Mouse (Mus musculus) adrenal gland (tissue): ENCODE results near the gene Pet117.
"Not testable (repeated sequence)": the region's sequence is repeated elsewhere in the genome, so short reads cannot be mapped to it uniquely, and the experiment has no call there.

ENCODE experiments used
- intact Hi-C: fragments of 180-260 bp; cut with DNase I; formaldehyde crosslinking; loops from one replicate; pipeline ENCODE4 v1.15.1; 2025
- long read RNA-seq, 2 experiments: library from polyadenylated mRNA; unstranded; transcript quantifications; one replicate each; pipeline ENCODE4 v2.0.0; 2020; ENCODE audit warnings: borderline replicate concordance in 1 of 2; ENCODE audit not compliant: insufficient replicate concordance in 1 of 2

The Pet117 gene
- long read RNA-seq, experiment 1, partial matches to known transcripts, result 0 of 1 reads
- long read RNA-seq, experiment 1, other reads (novel, unspliced or antisense), result 0 of 1 reads
- long read RNA-seq, experiment 2, result 0 reads

DNA sequence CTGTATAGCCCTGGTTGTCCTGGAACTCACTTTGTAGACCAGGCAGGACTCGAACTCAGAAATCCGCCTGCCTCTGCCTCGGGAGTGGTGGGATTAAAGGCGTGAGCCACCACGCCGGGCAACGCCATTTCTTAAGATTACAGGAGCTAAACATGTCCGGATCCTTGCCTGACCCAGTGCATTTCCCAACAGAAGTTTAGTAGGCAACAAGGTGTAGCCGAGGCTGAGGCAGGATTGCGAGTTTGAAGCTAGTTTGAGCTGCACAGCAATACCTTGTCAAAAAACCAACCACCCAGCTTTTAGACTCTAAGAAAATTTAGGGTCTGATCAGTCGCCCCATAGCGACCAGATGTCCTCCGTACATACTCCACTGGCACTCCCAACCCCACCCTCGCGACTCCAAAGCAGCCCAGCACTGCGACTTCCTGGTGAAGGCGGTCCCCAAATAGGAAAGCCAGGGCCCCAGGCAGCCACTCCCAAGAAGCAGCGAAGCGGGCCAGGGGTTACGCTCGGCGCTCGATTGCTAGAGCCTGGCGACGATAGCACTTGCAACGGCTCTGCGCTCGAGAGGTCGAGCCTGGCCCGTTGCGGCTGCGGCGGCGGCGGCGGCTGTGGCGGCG is at the start of gene Pet117, which contains the start of gene Kat14:
Gene Pet117, plus strand, starts transcription at position 597 of the 620 bp plus-strand sequence.
Gene Kat14, plus strand, starts transcription at position 584 of the 620 bp plus-strand sequence.
- intact Hi-C loops, result no loop called here

DNA sequence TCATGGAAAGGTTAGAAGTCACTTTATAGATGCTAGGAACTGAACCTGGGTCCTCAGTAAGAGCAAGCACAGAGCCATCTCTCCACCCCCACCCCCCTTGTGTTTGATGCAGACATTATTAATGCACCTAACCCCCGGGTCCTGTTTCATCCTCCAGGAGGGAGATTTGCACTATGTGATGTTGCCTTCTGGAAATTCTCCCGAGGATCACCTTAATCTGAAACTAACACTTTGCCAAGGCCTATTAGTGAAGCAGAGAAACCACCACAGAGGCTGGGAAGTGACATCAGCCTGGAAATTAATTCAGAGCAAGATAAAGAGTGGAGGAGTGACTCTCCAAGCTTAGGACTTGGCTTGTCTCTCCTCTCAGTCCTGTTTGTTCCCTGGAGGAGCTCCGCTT is 44.6 kb upstream of the Pet117 start:
- intact Hi-C loops, result no loop called here

DNA sequence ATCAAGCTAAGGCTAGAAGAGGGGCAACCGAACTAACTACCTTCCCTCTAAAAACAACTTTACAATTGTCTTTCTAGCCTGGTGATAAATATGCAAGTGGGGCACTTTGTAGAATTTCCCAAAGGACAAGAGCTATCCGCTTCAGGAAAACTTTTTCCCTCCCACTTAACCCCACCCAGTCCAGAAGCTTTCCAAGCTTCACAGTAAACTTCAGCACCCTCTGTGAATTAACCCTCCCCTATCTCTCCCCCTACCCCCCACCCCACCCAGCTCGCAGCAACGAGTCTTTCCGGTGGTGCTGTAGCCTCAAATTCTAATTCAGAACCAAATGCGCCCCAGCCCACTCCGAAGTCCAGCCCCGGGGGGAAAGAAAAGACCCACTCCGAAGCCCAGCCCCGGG is 39.3 kb upstream of the Pet117 start:
- intact Hi-C loops, result no loop called here

DNA sequence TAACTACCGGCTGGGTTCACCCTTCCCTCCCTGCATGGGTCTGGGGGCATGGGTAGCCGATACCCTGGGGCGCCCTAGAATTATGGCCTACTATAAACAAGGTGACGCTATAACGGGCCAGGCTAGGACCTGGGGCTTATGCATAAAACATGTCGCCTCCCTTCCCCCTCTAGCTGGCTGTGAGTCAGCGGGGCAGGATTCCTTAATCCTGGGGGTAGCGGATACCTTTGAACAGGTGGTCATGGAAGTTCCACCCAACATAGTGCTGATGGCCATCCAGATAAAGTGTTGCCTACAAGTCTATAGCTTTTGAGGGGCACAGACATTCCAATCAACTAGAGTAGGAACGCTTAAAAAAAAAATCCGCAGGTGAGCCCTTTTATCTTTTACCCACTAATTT is 38.9 kb upstream of the Pet117 start:
- intact Hi-C loops, result no loop called here

DNA sequence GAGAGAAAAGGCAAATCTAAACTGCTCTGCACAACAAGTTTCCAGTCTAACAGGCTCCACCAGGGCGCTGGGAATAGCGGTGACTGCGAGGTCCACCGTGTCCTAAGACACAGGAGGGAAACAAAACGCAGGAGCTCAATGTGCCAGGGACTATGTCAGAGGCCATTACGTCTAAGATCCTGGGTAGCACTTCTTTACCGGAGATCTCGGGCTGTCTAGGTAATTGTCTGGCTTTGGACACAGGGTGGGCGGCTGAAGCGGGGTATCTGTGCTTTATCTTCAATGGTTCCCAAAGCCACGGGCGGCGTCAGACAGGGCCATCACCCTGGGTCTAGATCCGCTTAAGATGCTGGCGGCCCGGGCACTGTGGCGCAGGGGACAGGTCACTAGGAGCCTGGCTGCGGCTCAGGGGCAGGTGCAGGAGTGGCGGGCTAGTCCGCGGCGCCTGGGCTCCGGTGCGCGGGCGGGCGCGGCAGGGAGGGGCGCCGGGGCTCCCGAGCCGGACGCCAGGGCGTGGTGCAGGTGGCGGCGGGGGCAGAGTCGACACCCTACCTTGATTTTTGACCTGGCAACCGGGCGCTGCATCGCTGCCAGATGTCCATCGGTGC is 38.3 kb upstream of the Pet117 start:
- intact Hi-C loops, result no loop called here

DNA sequence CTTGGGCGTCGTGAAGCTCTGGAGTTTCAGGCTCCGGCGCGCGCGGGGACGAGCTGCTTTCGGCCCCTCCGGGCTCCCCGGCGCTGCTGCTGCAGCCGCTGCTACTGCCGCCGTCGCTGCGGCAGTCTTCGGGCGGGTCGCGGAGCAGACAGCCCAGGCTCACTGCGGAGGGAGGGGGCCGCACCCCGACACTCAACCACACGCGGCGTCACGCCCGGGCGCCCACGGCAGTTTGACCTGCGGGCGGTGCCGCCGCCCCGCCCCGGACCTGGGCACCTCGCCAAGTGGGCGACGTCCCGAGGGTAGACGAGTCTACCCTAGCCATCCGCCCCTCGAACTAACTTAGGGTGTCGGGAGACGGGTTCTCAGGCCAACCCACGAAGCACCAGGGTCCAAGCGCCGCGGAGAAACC is 37.8 kb upstream of the Pet117 start:
- intact Hi-C loops, result no loop called here

DNA sequence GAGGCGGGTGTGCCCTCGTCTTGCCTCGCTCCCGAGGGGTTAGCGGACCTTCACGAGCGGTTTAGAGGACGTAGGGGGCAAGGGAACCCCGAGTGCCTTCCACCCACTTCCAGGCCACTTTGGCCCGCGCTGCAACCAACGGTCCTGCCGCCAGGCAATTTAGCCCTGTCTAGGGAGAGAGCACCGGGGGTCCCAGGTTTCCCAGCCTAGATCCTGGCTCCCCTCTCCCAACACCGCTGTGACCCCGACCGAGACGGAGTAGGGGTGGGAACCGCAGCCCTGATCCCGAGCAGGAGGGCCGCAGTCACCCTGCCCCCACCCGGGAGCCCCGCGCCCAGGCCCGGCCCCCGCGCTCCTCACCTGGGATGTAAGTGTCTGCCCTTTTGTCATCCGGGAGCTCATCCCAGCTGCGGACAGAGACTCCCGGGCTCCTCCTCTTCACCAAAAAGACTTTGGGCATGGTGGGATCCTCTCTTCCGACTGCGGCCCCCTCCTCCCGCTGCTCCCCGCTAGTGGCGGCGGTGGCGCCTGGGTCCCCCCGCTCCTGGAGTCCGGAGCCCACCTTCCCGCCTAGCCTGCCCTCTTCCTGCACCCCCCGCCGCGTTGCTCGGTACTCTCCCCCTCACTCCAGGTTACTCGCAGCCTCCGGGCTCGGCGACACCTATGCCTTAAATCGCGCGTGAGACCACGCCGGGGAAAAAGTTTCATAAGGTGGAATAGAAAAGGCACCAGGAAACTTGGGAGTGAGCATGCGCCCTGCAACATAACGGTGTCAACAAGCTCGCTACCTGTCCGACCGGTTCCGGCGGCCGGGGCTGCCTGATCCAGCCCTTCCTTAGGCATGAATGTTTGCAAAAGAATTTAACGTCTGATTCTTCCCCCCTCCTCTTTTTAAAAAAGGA is 37.1 kb upstream of the Pet117 start, which contains the start of gene Ovol2:
Gene Ovol2, minus strand, starts transcription at position 746 of the 902 bp plus-strand sequence.
- intact Hi-C loops, result no loop called here

DNA sequence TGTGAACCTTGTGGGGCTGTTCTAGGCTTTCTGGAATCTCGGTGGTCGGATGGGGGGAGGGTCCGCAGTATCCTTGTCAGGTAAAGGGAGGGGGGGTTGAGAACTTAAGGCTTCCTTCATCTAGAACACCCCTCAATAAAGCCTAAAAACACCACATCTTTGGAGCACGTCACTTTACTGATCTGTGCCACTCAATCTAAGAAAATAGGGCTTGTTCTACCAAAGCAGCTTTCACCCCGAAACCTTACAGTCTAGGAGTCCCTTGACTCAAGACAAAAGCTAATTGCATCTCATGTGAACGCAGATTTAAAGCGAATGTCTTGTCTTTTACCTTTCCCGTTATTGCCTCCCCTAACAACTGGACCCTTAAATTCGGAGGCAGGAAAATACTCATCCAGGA is 36.3 kb upstream of the Pet117 start:
- intact Hi-C loops, result no loop called here

DNA sequence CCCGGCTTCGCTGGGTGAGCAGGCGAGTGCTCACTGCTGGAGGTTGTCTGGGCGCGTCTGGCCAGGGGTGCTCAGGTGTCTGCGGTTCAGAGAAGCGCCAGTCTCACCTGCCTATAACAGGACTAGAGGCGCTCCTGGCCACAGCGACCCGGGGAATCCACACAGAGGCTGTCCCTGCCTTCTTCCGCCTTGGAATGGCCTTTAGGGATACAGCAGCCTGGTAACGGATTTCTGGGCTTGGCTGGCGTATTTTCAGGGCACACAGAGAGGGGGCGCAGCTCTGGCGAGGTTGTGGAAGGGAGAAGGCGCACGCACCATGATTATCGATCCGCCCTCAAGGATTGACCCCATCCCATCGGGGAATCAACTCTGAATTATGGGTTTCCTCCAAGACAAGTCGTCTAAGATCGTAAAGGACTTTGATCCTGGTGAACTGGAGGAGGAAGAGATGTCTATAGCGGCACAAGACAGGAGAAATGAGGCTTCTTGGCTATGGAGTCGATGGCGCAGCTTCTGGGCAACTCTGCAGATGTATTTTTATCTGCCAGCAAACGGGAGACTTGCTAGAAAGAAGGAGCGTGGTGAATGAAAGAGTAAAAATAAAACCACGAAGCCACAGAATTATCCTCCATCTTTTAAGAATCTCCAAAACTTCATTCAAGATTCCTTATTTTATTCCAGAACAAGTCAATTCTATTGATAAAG is 35.5 kb upstream of the Pet117 start:
- intact Hi-C loops, result no loop called here

DNA sequence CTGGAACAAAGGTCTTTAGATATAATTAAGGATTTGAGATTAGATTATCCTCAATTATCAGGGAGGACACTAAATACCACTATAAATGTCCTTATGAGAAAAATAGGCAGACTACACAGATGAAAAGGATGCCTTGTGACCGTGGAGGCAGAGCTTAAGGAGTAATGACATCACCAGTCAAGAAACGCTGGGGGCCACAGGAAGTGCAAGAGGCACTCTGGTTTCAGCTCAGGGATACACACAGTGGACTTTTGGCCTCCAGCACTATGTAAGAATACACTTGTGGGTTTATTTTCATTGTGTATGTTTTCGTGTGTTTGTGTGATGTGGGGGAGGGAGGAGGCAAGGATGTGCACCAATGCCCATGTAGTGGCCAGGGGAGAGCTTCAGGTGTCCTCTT is 31.6 kb upstream of the Pet117 start:
- intact Hi-C loops, result no loop called here

DNA sequence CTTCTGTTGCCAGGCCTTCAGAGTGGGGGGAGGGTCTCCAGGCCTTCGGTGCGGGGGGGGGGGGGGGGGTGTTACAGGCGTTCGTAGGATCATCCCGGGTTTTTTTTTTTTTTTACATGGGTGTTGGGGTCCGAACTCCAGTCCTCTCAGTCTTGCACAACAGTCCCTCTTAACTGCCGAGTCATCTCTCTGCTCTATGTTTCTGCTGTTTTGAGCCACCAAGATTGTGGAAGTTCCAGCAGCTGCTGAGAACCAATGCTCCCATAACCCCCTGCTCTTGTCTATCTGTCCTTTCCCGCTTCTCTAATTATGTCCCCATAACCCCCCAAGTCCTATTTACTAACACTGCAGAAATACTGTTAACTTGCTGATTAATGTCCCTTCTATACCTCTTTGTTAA is 31.1 kb upstream of the Pet117 start:
- intact Hi-C loops, result no loop called here

DNA sequence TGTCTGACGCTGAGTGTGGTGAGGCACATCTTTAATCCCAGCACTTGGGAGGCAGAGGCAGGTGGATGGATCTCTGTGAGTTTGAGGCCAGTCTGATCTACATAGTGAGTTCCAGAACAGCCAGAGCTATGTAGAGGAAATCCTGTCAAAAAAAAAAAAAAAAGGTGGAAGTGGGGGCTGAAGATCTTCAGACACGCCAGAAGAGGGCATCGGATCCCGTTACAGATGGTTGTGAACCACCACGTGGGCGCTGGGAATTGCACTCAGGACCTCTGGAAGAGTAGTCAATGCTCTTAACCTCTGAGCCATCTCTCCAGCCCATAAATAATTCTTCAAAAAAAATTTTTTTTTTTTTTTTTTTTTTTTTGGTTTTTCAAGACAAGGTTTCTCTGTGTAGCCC is 30.6 kb upstream of the Pet117 start:
- intact Hi-C loops, result not testable (repeated sequence)

DNA sequence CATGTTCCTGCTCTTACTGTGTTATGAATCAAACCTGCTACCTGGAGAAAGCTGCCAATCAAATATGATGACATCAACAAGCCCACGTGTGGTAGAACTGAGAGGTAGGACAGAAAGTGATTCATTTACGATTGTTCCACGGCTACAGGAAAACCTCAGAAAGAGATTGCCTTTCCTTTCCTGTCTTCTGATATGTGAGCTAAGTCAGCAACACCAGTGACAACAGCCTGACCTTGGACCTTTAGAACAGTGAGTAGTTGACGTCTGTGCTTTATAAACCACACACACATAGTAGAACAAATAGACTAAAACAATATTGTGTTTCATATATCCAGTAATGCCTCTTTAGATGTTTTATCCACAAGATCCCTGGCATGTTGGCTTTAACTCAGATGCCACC is 25.6 kb upstream of the Pet117 start:
- intact Hi-C loops, result no loop called here

DNA sequence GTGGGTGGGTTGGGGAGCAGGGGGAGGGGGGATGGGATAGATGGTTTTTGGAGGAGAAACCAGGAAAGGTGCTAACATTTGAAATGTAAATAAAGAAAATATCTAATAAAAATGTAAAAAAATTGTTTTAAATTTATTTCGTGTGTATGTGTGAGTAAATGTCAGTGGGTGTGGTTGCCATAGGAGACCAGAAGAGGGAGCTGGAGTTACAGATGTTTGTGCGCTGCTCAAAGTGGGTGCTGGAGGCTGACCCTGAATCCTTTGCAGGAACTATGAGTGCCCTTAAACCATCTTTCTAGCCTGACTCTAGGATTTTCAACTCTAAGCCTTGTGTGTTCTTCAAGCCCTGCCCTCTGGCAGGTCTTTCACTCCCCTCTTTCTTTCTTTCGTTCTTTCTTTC is 20.3 kb upstream of the Pet117 start:
- intact Hi-C loops, result no loop called here

DNA sequence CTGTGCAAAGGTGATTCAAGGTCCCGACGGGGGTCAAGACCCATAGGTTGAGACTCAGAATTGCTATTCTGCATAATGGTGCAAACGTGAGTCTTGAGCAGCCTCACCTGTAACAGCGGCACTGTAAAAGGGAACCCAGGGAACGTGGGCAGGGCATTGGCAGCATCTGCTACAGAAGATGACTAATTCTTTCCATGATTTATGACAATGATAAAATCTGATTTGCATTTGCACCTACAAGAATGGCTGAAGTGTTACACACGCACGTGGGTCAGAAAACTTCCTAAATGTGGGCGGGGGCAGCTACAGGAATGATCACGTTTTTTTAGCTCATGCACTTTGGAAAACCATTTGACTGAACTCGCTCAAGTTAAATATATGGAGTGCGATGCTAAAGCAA is 16.0 kb upstream of the Pet117 start:
- intact Hi-C loops, result loop anchor here (5.0 kb wide), 1 partner anchor 99 kb away; no protein-coding TSS in a partner anchor

DNA sequence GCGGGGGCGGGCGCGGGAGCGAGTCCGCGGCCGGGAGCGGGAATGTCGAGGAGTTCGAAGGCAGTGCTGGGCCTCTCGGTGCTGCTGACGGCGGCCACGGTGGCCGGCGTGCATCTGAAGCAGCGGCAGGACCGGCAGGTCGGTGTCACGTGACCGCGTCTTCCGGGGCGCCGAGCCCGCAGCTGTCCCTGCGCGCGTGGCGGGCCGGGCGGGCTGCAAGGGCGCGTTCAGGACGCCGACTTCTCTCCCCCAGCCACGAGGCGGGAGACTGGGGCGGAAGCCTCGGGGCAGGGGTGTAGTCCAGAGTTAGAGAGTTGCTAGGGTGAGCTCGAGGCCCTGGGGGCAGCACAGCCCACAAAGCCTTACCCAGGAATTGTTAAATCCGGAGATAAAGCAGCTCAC is 225 bp downstream of the Pet117 start:
- intact Hi-C loops, result no loop called here

DNA sequence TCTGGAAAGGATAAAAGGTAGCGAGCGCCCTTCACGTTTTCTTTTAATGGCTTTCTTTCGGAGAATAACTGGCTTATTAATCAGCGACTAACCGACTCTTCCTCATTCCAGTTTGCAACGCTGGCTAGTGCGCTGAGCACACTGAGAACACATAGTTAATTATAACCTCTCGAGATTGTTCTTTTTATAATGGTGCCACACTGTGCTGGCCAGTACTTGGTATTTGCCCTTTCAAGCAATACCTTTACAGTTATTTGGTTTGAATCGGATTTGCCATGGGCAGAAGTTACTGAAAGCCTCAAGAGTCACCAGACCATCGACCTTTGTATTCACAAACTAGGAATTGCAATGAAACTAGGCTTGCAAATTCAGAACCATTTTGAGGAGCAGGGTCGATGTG is 715 bp downstream of the Pet117 start:
- intact Hi-C loops, result no loop called here

DNA sequence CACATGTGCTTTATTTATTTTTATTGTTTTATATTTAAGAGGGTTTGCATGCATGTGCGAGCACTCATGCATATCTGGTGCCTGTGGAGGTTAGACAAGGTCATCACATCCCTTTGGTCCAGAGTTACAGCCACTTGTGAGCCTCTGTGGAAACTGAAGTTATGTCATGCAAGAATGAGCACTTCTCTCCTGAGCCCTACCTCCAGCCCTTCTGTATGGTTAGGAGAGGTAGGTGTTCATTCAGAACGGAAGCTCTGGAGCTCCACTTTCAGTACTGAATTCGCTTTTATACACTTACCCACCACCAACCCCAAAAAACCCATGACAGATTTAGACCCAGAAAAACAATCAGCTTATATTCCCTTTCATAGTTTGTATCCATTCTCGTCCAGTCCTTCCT is 2.8 kb downstream of the Pet117 start:
- intact Hi-C loops, result no loop called here

DNA sequence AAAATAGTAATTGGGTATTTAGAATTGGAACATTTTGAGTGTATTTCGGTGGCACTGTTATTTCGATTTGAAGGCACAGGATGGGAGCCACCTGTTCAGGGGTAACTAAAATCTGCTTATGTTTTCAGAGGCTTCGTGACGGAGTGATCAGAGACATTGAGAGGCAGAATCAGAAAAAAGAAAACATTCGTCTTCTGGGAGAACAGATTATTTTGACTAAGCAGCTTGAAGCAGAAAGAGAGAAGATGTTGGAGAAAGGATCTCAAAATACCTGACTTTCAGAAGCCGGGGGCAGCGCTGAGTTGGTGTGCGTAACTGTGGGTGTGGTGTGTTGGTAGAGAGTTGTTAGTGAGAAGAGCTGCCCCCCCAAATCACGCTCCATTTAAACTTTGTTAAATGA is 4.3 kb downstream of the Pet117 start:
- intact Hi-C loops, result no loop called here

DNA sequence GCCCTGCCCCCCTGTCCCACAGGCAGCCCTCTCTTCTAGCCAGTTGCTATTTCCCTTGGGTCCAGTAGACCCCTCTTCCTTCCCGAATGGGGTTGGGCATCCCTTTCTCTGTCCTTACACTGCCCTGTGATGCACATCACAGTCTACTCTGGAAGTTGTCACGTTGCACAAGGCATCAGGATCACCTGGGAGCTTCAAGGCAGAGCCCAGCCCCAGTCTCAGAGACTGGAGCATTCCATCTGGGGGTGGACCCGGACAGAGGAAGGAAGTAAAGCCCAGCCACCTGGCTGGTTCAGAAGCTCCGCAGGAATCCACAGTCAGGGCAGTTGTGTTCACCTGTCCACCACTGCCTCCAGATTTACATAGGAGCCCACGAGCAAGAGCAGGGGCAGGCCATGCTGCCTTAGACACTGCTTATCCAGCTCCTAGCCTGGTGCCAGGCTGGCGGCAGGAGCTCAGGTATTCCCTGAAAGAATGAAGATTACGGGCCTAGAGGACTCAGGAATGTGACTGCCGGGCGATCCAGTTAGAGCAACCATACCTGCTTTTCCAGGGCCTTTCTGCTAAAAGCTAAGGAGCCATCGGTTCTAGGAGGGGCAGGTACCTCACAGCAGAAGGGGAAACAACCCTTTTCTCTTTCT is 6.4 kb downstream of the Pet117 start:
- intact Hi-C loops, result no loop called here

DNA sequence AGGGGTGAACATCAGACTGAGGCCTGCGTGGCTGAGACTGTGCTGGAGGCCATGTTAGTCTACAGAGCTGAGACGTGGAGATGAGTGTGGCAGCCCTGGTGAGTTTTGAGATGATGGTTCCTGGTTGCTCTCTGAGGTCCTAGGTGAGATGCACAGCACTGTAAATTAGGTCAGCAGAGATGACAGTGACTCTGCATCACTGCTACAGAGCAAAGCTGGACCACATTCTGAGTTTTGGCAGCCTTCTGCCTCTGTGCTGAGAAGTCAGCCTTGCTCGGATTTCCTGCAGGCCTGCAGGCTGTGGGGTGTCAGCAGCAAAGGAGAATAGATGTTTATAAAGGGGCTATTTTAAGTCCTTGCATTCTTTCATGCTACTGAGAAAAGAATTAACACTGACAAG is 12.5 kb downstream of the Pet117 start:
- intact Hi-C loops, result no loop called here
